Mouse (Mus musculus) adrenal gland, postnatal 10 days (tissue): ENCODE measurements at regions not wholly inside any gene's neighbourhood (a gene's known extent, or its start where the extent isn't known, plus 50 kb on each side); places are given as distances from the start of the nearest gene placed in this dataset.

Experiments used
- DNase-seq: peaks from one replicate; pipeline ENCODE4 v3.0.0; 2021; ENCODE audit warnings: mixed read lengths

GRCm38 (mm10) chr12:106872966-106873730, 615.3 kb upstream of the 3110018I06Rik start:
- DNase-seq: no peak

DNA sequence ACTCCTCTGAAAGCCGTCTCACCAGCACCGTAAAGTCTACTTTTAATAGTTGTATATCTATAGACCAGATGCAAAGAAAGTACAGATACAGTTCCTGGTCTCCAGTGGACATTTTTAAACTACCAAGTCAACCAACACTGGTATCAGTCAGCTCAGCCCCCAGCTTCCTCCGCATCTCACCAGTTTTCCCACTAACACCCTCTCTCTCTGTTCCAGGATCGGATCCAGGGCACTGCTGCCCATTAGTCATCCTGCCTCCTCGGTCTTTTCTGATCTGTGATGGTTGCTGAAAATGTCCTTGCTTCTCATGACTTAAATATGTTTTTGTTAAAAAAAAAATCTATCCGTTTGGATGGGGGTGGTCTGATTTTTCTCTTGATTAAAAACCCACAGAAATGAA, 598.1 kb upstream of the 3110018I06Rik start:
- no peak for DNase-seq

DNA sequence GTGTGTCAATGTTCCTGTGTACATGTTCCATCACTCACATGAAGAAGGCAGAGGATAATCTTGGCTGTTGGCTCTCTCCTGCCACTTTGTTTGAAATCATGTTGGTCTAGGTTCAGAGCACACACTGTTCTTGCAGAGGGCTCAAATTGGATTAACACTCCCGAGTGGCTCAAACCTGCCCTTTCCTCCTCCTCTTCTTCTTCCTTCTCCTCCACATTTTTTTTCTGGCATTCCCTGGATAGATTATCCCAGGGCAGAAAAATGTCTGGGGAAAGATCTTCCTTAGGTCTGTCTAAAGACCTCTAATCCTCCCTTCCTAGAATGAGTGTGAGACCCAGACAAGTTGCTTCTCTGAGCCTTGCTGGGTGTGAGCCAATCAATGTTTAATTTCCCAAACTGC, 594.4 kb upstream of the 3110018I06Rik start:
- no peak for DNase-seq

GRCm38 (mm10) chr12:106904202-106904601, 584.2 kb upstream of the 3110018I06Rik start:
- no peak for DNase-seq

DNA sequence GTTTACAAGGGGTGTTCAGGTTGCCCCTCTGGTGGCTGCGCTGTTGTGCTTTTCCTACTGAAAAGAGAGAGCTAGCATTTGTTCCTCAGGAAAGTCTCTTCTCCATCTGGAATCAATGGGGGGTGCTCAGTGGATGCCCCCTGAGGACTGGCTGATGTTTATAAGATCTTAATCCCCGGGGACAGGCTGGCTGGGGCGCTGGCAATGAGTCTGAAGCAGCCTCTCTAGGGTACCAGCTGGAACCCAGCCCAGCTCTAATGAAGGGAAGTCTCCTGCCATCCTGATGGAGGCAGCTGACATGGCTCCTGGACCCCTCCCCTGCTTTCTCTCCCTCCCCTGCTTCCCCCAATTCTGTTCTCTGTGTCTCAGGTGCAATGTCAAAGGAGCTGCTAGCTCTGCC, 575.6 kb upstream of the 3110018I06Rik start:
- no peak for DNase-seq

GRCm38 (mm10) chr12:106922571-106922991, 565.9 kb upstream of the 3110018I06Rik start:
- no peak for DNase-seq

DNA sequence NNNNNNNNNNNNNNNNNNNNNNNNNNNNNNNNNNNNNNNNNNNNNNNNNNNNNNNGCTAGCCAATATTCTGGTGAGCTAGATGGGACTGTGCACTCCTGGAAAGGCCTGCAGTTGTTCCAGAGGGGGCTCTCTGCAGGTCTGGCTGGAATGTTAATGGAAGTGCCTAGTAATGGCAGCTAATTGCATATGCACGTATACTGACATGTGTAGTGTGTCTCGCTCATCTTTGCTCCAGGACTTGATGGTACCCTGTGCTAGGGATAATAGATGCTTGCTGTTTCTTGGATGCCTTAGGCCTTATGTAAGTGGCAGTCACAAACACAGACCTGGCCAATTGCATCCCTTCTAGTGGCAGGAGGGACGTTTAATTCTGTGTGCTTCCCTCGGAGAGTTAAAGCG, 560.0 kb upstream of the 3110018I06Rik start:
- no peak for DNase-seq

- no peak for DNase-seq
These were observed 559.3 kb upstream of the 3110018I06Rik start for GRCm38 (mm10) chr12:106929161-106929560.

DNA sequence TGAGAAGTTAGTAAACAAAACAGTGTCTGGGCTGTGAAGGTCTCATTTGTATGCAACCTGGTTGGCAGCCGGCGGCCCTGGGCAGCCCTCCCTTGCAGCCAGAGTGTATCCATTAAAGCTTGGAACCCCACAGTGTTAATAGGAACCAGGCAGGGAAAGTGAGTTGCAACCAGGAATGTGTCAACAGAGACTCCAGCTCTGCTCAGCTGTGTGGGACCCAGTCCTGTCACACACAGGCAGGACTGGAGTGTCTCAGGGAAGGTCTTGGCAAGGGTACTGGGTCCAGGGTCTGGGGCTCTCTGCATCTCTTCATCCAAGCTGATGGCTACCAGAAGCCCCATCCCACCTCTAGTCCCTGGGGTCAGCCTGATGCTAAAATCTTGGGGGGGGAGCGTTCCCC, 556.8 kb upstream of the 3110018I06Rik start:
- DNase-seq: no peak

GRCm38 (mm10) chr12:106939381-106939780, 549.1 kb upstream of the 3110018I06Rik start:
- DNase-seq: peak; percentile 25

GRCm38 (mm10) chr12:106943874-106944273, 544.6 kb upstream of the 3110018I06Rik start:
- no peak for DNase-seq

DNA sequence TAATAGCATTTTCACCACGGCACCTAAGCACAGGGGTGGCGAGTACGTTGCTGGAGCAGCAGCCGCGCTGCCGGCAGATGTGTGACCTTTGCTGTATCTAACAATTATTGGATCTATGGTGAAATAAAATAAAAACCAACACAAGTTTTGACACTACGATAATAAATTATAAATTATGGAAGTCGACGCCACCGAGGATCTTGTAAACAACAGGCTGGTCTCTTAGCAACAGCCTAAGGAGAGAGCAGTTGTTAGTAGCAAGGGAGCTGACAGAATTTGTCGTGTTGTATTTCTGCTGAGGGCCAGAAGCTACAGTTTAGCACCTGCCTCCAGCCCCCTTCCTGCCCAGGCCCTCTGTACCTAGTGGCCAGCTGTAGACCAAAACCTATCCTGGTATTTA, 535.8 kb upstream of the 3110018I06Rik start:
- no peak for DNase-seq

- DNase-seq: peak; percentile 87
These were observed 532.7 kb upstream of the 3110018I06Rik start for GRCm38 (mm10) chr12:106955778-106956177.

DNA sequence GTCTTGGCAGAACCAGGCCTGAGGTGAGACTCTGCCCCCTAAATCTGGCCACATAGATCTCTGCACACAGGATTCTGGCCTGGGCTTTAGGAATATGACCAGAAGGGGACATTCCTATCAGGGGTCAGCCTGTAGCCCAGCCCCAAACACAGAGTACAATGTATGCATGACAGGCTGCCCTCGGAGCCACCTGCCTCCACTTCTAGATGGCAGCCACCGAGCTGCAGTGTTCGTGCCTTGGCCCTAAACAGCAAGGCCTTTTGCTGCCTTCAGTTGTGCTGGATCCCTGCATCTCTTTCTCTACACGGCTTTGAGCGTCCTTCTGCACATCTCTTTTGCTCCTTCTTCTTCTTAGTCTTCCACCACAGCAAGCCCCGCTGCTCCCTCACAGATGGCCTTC, 532.2 kb upstream of the 3110018I06Rik start:
- DNase-seq: no peak

DNA sequence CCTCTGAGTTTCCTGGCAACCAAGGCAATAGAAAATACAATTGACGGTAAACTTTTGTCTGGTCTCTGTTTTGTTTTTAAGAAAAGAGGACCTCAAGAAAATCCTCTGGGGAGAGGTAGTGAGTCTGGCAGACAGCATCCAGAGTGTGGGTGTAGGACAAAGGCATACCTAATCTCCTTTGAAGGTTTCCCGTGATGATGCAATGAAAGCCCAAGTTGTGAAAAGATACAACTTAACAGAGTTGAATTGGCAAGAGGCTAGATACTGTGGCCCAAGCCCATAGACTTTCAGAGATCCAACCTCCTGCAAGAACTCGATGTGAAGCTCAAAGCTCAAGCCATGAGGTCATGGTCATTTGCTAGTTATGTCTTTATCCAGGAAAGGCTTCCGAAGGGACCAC, 526.4 kb upstream of the 3110018I06Rik start:
- DNase-seq: no peak

- peak; percentile 12 for DNase-seq
These were observed 524.7 kb upstream of the 3110018I06Rik start for GRCm38 (mm10) chr12:106963762-106964161.

GRCm38 (mm10) chr12:106969873-106970272, 518.6 kb upstream of the 3110018I06Rik start:
- no peak for DNase-seq

DNA sequence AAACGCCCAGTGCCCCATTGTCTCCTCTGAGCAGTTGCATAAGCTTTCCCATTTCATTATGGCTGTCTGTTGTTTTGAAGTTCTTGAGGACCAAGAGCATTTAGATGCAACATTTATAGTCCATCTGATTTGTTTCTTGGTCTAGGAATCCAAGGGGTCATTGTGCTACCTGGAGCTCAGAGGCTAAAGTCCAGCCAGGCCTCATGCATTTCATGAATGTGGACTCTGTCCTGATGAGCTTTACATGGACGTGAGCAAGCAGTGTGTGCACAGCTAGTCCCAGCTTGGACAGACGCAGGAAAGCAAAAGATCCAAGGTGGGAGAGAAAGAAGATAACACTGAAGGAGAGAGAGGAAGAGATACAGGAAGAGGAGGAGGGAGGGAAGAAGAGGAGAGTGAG, 496.0 kb upstream of the 3110018I06Rik start:
- DNase-seq: no peak

GRCm38 (mm10) chr12:106993011-106993410, 495.4 kb upstream of the 3110018I06Rik start:
- DNase-seq: peak; percentile 12

DNA sequence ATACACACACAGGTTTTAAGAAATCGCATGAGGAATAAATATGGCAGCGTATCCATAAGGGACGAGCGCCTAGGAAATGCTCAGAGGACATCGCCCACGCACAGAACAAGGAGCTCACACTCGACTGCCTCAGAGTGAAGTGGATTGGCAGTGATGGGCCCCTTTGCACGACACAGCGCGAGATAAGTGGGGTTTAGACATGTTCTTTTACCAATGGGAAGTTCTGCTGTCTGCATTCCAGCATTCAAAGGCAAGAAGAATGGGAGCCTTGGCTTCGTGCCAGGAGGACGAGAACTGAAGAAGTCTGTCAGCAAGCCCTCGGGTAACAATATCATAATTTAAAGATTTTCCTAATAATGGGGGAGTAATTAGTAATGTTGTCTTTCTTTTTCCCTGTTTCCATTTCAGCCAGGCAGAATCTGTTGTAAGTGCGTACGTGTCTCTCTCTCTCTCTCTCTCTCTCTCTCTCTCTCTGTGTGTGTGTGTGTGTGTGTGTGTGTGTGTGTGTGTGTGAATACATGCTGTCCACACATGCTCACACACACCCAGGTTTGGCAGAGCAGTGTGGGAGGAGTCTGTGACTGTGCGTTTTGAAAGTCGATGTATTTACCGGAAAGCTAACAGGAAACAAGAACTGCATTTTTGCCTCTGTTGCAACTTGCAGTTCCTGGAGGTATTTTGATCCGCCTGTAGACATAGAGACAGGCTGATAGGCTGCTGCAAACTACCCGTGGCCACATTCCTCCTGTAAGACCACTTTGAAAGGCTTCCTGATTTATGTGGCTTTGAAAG, 477.2 kb upstream of the 3110018I06Rik start:
- DNase-seq: peak; percentile 5

- DNase-seq: no peak
These were observed 471.6 kb upstream of the 3110018I06Rik start for GRCm38 (mm10) chr12:107016801-107017200.

DNA sequence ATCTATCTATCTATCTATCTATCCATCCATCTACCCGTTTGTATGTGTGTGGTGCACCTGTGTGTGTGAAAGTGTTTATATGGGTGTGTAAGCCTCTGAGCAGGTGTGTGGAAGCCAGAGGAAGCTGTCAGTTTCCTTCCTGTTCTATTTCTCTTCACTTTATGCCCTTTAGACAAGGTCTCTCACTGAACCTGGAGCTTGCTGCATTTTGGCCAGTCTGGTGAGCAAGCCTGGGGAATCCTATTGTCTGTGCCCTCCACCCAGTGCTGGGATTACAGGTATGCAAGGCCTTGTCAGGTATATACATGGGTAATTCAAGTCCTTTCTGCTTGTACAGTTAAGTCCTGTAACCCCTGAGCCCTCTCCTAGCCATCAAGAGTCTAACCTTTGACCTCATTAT, 466.6 kb upstream of the 3110018I06Rik start:
- no peak for DNase-seq

DNA sequence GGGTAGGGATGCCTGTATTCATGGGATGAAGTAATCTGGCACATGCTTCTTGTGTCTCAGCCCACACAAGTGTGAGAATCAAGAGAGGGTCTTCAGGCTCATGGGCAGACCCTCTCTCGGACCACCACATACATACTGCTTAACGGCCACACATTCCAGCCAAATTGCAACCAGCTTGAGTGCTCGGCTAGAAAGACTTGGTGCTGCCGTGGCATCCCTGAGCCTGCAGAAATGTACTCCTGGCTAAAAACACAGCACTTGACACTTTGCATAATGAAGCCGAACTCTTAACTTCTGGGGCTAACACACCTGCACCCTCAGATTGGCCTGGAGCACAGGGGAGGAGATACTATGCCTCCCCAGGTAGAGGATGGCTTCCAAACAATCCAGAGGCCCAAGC, 461.6 kb upstream of the 3110018I06Rik start:
- DNase-seq: no peak
